Mouse (Mus musculus) testis, postnatal 10 days (tissue): ENCODE data around the gene Ntng2.
A peak's percentile ranks its signal among the peaks of the same experiment; 100 is the strongest.

Source experiments
- DNase-seq: peaks from one replicate; pipeline ENCODE4 v3.0.0; 2021; ENCODE audit warnings: low spot score

Gene Ntng2

DNA sequence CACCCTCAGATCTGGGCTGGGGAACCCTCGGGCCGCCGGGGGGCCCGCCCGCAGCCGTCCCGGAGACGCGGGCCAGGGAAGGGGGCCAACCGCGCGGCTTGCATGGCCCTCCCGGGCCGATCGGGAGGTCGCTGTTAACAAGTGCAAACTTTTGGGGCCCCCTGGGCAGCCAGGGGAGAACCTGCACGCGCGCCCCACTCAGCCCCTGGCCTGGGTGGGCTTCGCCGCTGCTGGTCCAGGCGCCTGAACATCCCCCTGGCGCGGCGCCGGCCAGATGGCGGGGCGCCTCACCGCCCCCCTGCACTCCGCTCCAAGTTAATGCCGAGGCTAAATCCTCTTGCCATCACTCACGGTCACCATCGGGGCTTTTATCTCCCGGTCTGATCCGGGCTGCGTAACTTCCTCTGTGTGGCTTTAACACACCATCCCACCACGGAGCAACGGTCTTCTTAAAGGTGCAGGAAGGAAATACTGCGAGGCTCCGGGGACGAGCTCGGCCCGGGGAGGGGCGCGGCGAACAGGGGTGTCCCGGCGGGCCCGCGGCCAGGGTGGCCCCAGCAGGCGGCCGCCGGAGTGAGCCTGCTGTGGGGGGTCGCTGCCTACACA, at the start of gene Ntng2:
TSS of gene Ntng2 (minus strand) at position 407 of the 606 bp plus-strand sequence.
- no peak for DNase-seq

DNA sequence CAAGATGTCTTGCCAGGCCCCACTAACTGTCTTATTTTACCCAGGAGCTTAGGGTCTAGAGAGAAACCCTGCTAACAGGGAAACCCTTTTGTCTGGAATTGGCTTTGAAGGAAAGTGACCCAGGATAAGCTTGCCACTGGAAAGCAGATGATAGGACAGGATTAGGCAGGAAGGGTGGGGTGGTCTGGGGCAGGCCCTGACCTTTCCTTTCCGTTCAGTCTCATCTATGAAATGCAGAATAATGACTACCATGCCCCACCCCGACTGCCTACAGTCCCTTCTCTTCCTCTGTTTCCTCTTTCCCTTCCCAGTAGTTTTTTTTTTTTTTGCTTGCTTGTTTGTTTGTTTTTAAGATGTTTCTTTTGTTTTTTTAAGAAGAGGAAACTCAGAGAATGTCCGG, 42.8 kb upstream of the Ntng2 start:
- DNase-seq: no peak

DNA sequence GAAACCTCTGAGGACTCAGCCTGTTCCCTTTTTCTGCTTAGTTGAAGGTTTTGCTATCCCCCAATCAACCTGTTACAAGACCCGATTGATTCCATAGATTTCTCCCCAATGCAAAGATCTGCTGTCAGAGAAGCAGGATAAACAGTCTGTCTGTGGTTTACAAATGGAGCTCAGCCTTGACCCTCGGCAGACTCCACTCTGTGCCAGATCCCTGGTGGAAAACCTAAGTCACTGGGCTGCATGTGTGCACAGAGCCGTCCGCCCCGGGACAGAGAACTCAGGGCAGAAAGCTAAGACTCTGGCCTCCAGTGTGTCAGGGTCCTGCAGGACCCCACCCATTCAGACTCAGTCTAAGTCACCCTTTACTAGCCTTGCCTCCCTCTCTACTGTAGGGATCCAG, 34.8 kb upstream of the Ntng2 start:
- no peak for DNase-seq

DNA sequence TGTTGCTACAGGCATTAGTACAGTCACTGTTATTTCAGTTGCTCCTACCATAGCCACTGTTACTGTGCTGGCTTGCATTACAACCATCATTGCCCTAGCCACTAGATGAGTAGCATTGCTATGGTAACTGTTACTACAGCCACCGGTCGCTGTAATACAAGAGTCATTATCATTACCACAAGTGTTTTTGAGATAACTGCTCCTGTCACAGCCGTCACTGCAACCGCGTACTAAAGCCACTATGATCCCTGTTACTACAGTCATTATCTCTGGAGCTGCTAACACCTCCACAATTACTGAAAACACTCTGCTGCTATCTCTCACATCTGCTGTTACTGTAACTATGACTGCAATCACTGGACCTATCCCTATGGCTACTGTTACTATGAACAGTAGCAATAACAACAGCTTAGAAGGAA, 24.9 kb upstream of the Ntng2 start:
- no peak for DNase-seq

DNA sequence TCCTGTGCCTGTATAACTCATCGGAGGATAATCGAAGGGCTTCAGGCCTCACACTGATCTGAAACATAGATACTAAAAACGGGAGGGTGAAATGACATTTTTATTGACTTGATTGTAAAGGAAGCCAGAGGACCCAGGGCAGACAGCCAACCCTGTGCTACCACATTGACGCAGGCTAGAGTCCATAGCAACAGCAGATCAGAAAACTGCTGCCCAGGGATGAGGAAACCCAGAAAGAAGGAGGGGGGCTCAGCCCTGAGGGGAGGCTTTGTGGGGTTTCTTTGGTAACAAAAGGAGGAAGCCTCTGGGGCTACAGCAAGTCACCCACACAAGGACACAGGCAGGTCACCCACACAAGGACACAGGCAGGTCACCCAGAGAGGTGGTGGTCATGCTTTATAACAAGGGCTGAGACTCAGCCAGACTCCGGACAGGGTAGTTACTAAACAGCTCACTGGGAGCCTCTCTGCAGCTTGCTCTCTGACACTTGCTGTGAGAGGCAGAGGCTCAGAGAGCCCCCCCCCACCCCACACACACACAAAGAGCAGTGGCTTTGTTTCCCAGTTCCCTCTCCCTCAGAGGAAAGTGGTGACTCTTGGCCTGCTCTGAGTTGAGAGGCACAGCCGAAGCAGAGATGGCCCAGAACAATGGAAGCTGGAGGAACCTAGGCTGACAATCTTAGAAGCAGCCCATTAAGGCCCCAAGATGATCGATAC, 19.2 kb upstream of the Ntng2 start:
- DNase-seq: no peak

DNA sequence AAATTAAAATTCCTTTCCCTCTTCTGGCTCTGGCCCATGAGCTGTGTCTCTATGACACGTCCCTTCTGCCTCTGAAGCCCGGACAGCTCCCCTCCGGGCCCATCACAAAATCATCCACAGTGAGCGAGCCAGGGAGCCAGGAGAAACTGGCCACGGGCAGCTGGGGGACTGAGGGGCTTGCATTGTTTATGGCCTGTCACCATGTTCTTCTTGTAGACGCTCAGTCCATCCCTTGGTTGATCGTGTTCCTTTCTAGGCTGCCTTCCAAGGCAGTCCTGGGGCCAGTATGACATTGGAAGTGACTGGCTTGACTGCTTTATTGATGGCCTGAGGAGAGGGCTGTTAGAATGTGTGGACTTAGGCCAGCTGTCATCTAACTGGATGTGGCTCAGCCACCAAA, 18.3 kb upstream of the Ntng2 start:
- no peak for DNase-seq

DNA sequence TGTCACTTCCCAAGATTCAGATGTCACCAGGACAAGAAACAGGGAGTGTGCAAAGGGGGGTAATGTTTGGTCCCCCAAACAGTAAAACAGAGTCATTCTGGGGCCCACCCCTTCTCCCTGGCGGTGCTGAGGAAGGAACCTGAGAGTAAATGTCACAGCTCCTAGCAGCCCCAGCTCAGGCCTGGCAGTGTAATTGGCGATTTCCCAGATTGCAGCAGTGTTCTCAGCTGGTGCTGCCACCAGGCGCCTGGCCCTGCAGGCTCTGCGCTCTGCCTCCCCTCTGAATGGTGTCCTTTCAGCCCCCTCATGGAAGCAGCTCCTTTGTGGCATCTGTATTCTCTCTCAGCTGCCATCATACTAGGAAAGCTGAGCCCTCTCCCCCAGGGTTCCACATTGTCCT, 14.0 kb upstream of the Ntng2 start:
- no peak for DNase-seq

DNA sequence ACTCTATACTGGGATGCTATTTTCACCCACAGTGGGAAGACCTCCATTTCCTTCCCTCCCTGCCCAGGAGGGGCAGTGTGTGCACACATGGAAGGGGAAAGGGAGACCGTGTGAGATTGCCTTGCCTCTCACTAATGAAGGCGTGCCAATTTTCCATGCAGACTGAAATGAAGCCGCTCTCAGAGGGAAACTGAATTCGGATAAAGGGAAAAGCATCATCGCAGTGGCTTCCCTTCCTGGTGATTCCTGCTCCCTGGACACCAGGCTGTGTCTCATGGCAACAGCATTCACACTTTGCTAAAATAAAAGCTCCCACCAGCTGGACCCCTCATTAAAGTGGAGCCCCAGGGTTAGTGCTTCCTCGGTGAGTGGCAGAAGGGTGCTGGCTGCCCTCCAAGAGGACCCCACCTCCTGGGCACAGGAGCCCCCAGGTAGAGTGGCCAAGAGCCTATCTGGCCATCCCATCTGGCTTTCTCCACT, 9.7 kb upstream of the Ntng2 start:
- DNase-seq: no peak

DNA sequence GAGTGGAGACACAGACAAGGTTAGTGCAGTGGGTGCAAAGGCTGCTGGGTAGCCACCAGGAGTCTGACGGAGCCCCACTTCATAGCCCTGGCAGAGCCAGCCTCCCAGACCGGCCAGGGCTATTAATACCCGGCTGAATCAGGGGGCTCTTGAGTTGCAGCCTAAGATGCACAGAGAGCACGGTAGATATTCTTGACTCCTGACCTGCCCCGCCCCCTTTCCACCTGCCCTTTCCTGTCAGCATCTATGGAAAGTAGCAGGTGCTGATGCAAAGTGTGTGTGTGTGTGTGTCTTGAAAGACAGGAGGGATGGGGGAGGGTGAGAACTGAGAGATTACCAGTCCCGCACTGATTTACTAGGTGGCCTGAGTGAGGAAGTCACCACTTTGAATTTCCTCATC, 8.3 kb upstream of the Ntng2 start:
- DNase-seq: no peak

DNA sequence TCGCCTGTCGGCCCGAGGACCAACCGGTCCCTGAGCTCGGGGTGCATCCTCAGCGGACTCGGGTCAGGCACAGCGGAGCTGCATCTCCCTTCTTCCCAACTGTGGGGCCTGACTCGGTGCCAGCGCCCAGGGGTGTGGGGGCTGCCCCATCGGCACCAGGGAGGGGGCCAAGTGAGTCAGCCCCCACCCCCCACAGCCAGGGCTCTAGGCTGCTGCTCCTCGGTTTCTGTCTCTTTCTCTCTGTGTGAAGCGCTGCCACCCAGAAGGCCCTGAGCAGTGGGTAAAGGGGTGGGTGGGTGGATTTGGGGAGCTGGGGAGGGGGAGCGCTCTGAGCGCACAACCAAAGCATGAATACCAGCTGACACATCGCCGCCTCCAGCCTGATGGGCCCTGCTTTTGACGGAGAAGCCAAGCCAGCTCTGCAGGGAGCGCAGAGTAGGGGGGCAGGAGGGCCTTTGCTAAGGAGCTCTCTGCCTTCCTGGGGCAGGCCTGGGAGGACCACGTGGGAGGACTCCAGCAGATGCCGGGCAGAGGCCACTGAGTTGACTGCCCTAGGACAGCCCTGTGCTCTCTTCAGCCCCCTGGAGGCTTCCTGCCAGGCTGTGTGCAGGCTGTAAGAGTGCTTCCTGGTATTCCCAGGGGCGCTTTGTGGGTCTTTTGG, 530 bp upstream of the Ntng2 start:
- peak; percentile 63 for DNase-seq

DNA sequence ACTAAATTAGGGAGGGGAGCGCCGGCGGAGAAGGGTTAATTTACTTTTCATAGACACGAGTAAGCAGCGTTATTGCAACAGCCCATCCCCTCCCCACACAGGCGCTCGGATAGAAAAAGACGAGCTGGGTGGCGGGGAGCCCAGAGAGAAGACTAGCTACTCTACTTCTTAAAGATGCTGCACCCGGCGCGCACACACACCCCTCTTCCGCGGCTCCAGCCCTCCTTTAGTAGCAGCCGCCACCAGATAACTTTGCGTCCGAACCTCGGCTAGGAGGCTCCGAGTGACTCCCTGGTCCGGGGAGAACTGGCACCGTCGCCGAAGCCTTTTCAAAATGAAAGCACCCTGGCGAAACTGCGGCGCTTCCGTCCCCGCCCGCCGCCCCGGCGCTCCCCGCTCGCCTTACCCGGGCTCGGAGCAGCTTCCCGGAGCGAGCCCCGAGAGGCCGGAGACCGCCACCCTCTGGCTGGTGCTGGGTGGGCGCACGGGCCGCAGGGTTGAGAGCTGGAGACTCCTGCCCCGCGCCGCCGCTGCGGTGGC, 676 bp downstream of the Ntng2 start:
- DNase-seq: peak; percentile 69

DNA sequence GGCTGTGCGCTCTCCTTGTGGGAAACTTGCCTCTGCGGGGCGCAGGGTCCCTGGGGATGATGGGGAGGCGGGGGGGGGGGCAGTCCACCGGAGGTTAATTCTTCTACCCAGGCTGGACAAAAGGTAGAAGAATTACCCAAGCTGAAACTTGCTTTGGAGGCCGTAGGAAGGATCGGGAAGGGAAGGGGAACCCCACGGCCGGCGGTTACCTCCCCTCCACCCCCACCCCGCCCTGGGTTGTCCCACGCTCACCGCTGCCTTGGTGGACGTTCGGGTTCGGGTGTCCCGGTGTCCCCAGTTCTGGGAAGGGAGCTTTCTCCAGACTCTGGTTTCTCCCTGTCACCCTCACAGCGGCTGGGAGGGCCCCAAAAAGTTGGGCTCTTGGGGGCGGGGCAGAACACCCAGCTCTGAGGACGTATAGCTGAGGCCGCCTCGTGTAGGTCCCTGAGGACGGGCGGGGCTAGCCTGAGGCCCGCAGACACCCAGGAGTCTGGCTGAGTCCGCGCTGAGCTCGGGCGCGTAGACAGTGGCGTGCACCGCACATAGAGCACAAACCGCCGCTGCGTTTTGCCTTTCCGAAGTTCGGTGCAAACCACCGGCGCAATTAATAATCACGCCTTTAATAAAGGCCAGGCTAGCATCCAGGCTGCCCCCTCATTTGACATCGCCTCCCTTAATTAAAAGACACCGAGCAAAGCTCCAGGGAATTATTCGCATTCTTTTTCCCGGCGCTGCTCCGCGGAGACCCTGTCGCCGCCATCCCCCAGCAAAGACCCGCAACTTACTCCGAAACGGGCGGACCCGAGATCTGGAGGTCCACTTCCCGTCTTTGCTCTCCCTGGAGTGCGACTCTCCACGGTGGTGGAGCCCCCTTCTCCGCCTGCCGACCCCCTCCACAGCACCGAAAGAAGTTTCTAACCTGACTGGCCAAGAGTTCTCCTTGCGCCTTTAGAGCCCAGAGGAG, 1.4 kb downstream of the Ntng2 start:
- no peak for DNase-seq

DNA sequence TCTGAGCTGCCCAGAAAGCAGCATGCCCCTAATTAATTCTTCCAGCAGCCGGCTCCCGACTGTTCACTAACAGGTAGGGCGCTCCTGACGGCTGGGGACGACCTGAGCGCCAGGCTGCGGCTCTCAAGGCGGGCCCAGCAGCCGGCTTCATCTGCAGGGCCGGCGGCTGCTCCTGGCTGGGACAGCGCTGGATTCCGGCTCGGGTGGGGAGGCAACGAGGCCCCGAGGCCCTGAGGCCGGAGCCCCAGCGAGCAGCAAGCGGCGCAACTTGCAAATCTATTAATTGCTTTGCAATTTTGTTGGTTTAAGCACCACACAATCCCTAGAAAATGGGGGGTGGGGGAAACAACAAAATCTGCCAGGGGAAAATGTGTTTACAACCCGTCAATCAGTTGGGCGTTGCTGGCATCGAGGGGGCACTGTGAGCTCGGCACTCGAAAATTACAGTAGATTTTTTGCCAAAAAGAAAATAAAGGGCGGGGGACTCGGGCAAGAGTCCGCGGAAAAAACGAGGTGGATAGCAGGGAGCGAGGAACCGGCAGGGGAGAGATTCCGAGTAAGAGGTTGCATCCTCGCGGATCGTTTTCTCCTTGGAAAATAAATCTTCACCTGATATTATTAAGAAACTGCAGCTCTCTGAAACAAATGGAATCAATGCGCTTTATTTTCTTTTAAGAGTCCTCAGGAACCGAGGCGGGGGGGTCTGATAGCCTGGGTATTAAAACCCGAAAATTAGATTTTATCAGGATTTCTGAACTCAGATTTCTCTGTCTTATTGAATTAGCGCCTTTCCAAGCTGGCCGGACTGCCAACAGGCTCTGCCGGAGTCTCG, 2.3 kb downstream of the Ntng2 start:
- no peak for DNase-seq

DNA sequence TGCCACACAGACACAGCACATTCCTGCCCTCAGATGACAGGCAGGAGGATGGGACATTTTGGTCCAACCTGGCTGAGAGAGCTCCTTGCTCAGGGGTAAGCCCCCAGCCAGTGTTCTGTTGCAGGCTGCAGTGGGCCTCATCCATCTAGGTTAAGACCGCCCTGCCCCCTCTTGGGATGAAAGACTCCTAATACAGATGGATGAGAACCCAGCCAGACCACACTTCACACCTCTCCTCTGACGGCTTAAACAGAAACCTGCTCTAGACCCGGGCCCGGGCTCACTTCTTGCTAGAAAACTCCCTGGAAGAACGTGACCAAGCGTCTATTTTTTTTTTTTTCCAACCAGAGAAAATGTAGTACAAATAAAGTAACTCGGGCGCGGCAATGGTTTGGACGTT, 3.0 kb downstream of the Ntng2 start:
- DNase-seq: no peak

DNA sequence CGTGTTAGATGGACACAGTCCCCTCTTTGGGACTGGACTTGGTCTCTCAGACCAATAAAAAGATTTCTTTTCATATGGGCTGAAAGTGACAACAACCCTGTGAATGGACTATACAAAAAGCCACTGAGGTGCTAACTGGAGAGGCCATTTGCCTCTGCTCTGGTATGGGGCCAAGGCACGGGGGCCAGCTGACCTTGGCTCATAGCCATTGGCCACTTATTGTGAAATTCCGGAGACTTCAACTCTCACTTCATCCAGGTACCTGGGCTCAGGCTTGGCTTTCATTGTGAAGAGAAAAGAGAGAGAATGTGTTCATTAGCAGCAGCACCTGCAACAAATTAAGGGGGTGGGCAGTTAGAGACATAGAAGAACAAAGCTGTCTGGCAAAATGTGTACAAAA, 4.3 kb downstream of the Ntng2 start:
- DNase-seq: no peak

DNA sequence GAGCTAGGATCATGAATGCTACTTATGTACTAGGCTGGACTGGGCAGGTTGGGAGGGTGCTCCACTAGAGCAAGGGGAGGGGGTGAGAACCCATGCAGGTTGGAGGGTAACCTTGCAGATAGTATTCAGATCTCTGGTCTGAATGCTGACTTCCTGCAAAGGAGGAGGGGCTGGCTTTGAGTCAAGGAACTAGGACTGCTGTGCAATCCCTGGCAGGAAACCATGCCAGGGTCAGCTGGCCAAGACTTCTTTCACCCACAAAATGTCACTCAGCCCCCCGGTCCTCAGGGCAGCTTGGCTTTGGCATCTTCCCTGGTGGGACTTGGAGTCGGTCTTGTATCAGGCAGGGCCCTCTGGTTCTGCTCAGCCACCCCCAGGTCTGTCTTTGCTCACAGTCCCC, 5.4 kb downstream of the Ntng2 start:
- DNase-seq: no peak

DNA sequence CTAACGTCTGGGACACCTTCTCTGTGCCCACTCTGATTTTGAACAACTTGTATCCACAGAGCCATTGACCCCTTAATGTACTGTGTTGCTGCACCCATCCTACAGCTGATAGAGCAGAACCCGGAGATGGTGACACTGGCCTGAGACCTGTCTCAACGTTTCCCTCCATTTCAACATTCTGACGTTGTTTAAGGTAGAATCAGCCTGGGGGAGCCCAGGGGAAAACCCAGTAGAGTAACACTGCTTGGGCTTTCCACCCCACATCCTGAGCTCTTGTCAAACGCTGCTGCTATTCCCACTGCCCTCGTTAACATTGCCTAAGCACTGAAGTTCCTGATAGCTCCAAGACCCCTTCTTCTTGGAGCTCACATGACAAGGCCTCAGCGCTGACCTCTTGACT, 5.9 kb downstream of the Ntng2 start:
- DNase-seq: no peak

DNA sequence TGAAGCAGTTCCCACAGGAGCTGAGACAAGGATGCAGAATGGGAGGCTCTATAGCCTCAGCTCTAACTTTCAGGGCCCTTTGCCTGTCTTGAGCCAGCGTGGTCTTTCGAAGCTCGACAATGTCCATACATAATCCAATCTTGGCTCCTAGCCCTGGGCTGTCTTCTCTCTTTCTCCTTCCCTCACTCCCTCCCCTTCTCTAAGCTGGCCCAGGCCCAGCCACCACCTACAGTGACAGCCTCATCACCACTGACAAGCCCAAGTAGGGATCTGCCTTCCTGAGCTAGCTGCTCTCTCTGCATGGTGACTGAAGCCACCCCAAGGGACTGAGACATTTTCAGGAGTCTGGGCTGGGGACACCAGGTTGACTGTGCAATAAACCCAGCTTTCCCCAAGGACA, 6.5 kb downstream of the Ntng2 start:
- no peak for DNase-seq

DNA sequence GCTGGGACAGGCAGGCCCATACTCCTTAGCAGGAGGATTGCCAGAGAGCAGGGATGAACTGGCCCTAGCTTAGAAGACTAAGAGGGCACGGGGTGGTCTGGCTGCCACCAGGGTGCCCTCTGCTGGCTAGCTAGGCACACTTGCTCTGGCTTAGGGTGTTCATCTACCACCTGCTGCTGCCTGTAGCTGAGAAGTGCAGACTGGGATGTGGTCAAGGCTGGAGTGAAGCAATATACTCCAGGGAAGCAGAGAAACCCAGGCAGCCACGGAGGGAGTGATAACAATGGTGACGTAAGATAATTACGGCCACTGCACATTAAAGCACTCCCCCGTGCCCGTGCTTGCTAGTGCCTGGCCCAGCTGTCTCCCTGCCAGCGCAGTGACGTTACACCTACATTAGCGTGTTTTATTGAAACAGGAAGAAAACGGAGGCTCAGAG, 7.4 kb downstream of the Ntng2 start:
- no peak for DNase-seq

DNA sequence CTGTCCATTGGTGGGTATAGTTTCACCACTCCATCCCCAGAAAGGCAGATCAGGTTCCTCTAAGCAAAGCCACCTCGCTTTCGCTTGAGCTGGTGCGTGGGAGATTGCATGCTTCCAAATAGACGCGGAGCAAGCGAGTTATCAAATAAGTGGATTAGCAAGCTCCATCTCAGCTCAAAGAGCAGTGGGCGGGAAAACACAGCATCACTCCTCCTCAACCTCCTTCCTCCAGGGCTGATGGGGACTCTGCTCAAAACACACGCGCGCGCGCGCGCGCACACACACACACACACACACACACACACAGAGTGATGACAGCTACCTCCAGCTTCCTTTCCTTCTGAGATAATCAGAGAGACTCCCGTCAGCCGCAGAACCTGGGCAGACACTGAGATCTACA, 13.5 kb downstream of the Ntng2 start:
- no peak for DNase-seq

DNA sequence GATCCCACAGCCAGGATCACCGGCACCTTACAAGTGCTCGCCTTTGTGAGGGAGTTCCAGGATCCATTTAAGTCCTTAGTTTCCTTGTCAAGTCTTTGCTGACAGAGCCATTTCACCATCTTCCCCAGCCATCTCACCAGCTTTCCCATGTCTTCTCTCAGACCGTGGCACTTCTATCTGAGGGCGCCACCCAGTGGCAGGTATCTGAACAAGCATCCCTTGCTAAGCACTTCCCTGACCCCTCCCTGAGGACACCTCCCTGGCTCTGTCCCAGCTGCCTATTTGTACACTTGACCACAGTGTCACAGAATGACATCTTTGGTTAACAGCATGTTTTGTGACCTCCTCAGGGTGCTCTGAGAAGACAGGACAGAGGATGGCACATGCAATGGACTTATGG, 15.2 kb downstream of the Ntng2 start:
- peak; percentile 85 for DNase-seq
